Mouse (Mus musculus): ENCODE results near the gene Cela2a. TPM values are rescaled to one million over a fixed set of nuclear protein-coding genes. Genes with fewer than 3 reads are reported as not detected.
A peak's percentile ranks its signal among the peaks of the same experiment; 100 is the strongest.

The Cela2a gene
- total and polyA plus RNA-seq, 2 experiments from 2014 or later: not detected

DNA sequence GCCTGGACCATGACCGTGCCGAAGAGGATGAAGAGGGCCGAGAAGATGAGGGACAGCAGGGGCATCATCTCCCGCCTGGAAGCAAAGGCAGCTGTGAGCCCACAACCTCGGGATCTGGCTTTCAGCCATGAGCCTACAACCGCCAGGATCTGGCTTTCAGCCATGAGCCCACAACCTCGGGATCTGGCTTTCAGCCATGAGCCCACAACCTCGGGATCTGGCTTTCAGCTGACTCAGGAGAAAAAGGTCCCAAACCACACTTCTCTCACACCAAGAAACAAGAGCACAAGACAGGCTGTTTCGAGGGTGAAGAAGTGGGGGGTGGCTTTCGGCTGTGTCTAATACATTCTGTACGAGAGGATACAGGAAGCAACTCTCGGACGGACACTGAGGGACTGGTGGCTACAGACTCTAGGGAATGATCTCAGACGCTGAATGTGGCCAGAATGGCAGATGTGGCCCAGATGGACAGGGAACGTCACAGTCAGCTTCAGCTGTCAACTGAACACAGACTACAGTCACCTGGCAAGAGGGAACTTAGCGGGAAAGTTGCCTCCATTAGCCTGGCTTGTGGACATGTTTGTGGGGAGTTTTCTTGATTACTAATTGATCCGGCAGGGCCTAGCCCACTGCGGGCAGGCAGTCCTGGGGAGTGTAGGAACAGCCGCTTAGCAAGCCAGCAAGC lies 59.1 kb downstream of the Cela2a start:
- 49% methylated on average over 19 of the region's 19 CpGs for WGBS
- H3K9ac ChIP-seq (replicated peaks; ENCODE audit: low read length, poor library complexity, severe bottlenecking): no peak overlapping the region
- H3K27me3 ChIP-seq (ENCODE audit: insufficient read depth, low read length): no peaks in the 10 kb centered on the region
- H3K4me3 ChIP-seq (ENCODE audit: low read depth, low read length): no peak overlapping the region
- H3K36me3 ChIP-seq (ENCODE audit: insufficient read depth, low read length): peaks cover 75% of the 10 kb centered on the region
- no peak for TF ChIP-seq CTCF (IDR thresholded peaks at IDR 0.05)
- no peaks in the 10 kb centered on the region for H3K4me1 ChIP-seq (ENCODE audit: insufficient read depth, low read length)
- peak overlapping the region; percentile 47; the same call in 1 of the 2 replicates for H3K27ac ChIP-seq (ENCODE audit: low read depth, low read length)
- H3K9me3 ChIP-seq (ENCODE audit: low read length): no peaks in the 10 kb centered on the region
- DNase-seq (ENCODE audit: low spot score) (peak; percentile 81), ATAC-seq (ENCODE audit: low FRiP score) (peak; percentile 60)
- no peak overlapping the region for H3K4me2 ChIP-seq (ENCODE audit: low read depth, low read length, poor library complexity, severe bottlenecking)

DNA sequence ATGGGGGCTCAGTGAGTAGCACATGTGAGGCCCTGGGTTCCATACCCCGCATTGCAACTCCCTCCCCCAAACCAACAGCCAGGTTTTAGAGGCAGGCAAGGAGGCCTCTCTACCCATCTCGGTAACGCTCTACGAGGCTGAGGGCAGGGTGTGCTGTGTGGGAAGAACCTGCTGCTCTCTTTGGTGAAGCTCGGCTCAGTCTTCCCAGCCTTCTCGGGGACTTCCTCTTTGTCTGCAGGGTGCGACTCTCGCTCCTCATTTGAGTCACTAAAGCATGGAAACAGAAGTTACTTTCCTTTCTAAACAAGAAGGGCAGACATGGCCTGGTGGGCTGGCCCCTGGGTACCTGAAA lies 59.7 kb downstream of the Cela2a start:
- Histone ChIP-seq H3K9ac (replicated peaks; ENCODE audit: low read length, poor library complexity, severe bottlenecking) (no peak overlapping the region), H3K4me3 (ENCODE audit: low read depth, low read length) (no peak overlapping the region), H3K4me1 (ENCODE audit: insufficient read depth, low read length) (no peaks in the 10 kb centered on the region), H3K27me3 (ENCODE audit: insufficient read depth, low read length) (no peaks in the 10 kb centered on the region), H3K4me2 (ENCODE audit: low read depth, low read length, poor library complexity, severe bottlenecking) (no peak overlapping the region), H3K9me3 (ENCODE audit: low read length) (no peaks in the 10 kb centered on the region), H3K36me3 (ENCODE audit: insufficient read depth, low read length) (peaks cover 71% of the 10 kb centered on the region), H3K27ac (ENCODE audit: low read depth, low read length) (peak overlapping the region; percentile 47)
- WGBS: 59% methylated on average over 8 of the region's 8 CpGs
- TF ChIP-seq CTCF (IDR thresholded peaks at IDR 0.05): no peak
- DNase-seq (ENCODE audit: low spot score): no peak
- ATAC-seq (ENCODE audit: low FRiP score): no peak

DNA sequence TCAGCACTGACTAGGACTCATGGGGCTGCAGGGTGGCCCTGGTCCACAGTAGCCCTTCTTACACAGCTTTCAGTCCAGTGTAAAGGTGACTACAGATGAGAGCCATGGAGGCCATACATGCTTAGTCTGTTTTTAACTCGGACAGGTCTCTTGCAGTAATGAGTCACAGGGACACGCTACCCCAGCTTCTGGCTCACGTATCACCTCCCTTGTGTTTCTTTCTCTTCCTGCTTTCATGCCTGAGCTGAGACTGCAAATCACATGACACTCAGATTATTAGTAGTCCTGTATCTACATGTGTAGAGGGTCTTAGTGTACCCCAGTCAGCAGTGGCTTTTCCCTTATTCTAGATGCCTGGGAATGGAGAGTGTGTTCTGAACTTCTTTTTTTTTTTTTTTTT lies 61.0 kb downstream of the Cela2a start:
- no peak for ATAC-seq (ENCODE audit: low FRiP score)

More for the DNA sequence above, 61.0 kb downstream of the Cela2a start:
- H3K4me2 ChIP-seq (ENCODE audit: low read depth, low read length, poor library complexity, severe bottlenecking): no peak overlapping the region
- H3K4me1 ChIP-seq (ENCODE audit: insufficient read depth, low read length): no peaks in the 10 kb centered on the region
- H3K27ac ChIP-seq (ENCODE audit: low read depth, low read length): no peak overlapping the region
- no peak for DNase-seq (ENCODE audit: low spot score)
- peaks cover 66% of the 10 kb centered on the region for H3K36me3 ChIP-seq (ENCODE audit: insufficient read depth, low read length)
- H3K4me3 ChIP-seq (ENCODE audit: low read depth, low read length): no peak overlapping the region
- no peak overlapping the region for H3K9ac ChIP-seq (replicated peaks; ENCODE audit: low read length, poor library complexity, severe bottlenecking)
- no peaks in the 10 kb centered on the region for H3K27me3 ChIP-seq (ENCODE audit: insufficient read depth, low read length)
- no peaks in the 10 kb centered on the region for H3K9me3 ChIP-seq (ENCODE audit: low read length)
- WGBS: 92% methylated on average over 3 of the region's 3 CpGs
- no peak for TF ChIP-seq CTCF (IDR thresholded peaks at IDR 0.05)

Other genes with a start within 250 kb of the Cela2a start
- 24.0 and 26.2 TPM in 2 replicates for gene Fblim1, start 220.1 kb downstream of the Cela2a start, total RNA-seq (2014; rRNA removed)
- gene Fblim1, start 220.1 kb downstream of the Cela2a start, polyA plus RNA-seq (2015; fragmentation: Nextera tagmentation; extraction: Ambion mirVana): 23.1 and 24.1 TPM in 2 replicates
- 0.33 and 1.4 TPM in 2 replicates for gene Tmem82, start 207.5 kb downstream of the Cela2a start, total RNA-seq (2014; rRNA removed)
- gene Tmem82, start 207.5 kb downstream of the Cela2a start, polyA plus RNA-seq (2015; fragmentation: Nextera tagmentation; extraction: Ambion mirVana): 0.68 and 0.85 TPM in 2 replicates
- 7.4 and 10.6 TPM in 2 replicates for gene Slc25a34, start 202.3 kb downstream of the Cela2a start, total RNA-seq (2014; rRNA removed)
- 2.0 and 2.1 TPM in 2 replicates for gene Slc25a34, start 202.3 kb downstream of the Cela2a start, polyA plus RNA-seq (2015; fragmentation: Nextera tagmentation; extraction: Ambion mirVana)
- 40.0 and 41.7 TPM in 2 replicates for gene Plekhm2, start 161.3 kb downstream of the Cela2a start, total RNA-seq (2014; rRNA removed)
- 6.7 and 6.9 TPM in 2 replicates for gene Plekhm2, start 161.3 kb downstream of the Cela2a start, polyA plus RNA-seq (2015; fragmentation: Nextera tagmentation; extraction: Ambion mirVana)
- 2.7 and 12.7 TPM in 2 replicates for gene Rsc1a1, start 140.6 kb downstream of the Cela2a start, total RNA-seq (2014; rRNA removed)
- not detected in 2 replicates for gene Rsc1a1, start 140.6 kb downstream of the Cela2a start, polyA plus RNA-seq (2015; fragmentation: Nextera tagmentation; extraction: Ambion mirVana)
- gene Ddi2, start 102.7 kb downstream of the Cela2a start, total RNA-seq (2014; rRNA removed): 21.7 and 25.7 TPM in 2 replicates
- gene Ddi2, start 102.7 kb downstream of the Cela2a start, polyA plus RNA-seq (2015; fragmentation: Nextera tagmentation; extraction: Ambion mirVana): 8.9 and 9.2 TPM in 2 replicates
- gene Agmat, start 79.5 kb downstream of the Cela2a start, total RNA-seq (2014; rRNA removed): not detected in 2 replicates
- not detected in 2 replicates for gene Agmat, start 79.5 kb downstream of the Cela2a start, polyA plus RNA-seq (2015; fragmentation: Nextera tagmentation; extraction: Ambion mirVana)
- 18.2 and 20.5 TPM in 2 replicates for gene Dnajc16, start 35.2 kb downstream of the Cela2a start, total RNA-seq (2014; rRNA removed)
- 7.0 and 7.2 TPM in 2 replicates for gene Dnajc16, start 35.2 kb downstream of the Cela2a start, polyA plus RNA-seq (2015; fragmentation: Nextera tagmentation; extraction: Ambion mirVana)
- 26.9 and 27.0 TPM in 2 replicates for gene Casp9, start 32.5 kb downstream of the Cela2a start, total RNA-seq (2014; rRNA removed)
- 17.6 and 19.7 TPM in 2 replicates for gene Casp9, start 32.5 kb downstream of the Cela2a start, polyA plus RNA-seq (2015; fragmentation: Nextera tagmentation; extraction: Ambion mirVana)
- gene Ctrc, start 20.2 kb upstream of the Cela2a start, total RNA-seq (2014; rRNA removed): not detected in 2 replicates
- gene Ctrc, start 20.2 kb upstream of the Cela2a start, polyA plus RNA-seq (2015; fragmentation: Nextera tagmentation; extraction: Ambion mirVana): not detected in 2 replicates
- 38.8 TPM in 2 replicates for gene Efhd2, start 48.8 kb upstream of the Cela2a start, total RNA-seq (2014; rRNA removed)
- gene Efhd2, start 48.8 kb upstream of the Cela2a start, polyA plus RNA-seq (2015; fragmentation: Nextera tagmentation; extraction: Ambion mirVana): 49.0 and 54.8 TPM in 2 replicates
- 3.6 and 5.6 TPM in 2 replicates for gene Fhad1, start 188.9 kb upstream of the Cela2a start, total RNA-seq (2014; rRNA removed)
- 6.6 and 7.2 TPM in 2 replicates for gene Fhad1, start 188.9 kb upstream of the Cela2a start, polyA plus RNA-seq (2015; fragmentation: Nextera tagmentation; extraction: Ambion mirVana)